Mouse (Mus musculus) brain, embryonic 18.5 days (tissue): ENCODE measurements around the gene Aim2.
A peak's percentile ranks its signal among the peaks of the same experiment; 100 is the strongest.

Experiments
- DNase-seq: peaks from one replicate; pipeline ENCODE4 v3.0.0-alpha.2; 2012; ENCODE audit warnings: low read depth, low spot score

The Aim2 gene

DNA sequence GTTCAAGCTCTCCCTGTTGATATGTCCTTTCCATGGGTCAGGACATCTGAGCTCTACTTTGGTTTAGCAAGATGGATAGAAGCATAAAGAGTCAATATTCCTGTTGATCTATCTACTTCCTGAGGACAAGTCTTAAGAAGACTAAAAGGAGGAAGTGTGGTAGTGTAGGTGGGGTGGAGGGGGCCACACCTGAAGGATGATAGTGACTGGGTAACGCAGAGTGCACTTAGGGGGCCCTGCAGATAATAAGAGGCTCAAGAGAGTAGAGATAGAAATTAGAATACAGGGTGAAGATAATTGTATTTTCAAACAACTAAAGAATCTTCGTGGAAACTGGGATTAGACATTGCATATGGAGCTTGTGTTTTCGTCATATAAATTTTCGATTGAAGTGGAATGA, 5.6 kb upstream of the Aim2 start:
- no peak for DNase-seq

DNA sequence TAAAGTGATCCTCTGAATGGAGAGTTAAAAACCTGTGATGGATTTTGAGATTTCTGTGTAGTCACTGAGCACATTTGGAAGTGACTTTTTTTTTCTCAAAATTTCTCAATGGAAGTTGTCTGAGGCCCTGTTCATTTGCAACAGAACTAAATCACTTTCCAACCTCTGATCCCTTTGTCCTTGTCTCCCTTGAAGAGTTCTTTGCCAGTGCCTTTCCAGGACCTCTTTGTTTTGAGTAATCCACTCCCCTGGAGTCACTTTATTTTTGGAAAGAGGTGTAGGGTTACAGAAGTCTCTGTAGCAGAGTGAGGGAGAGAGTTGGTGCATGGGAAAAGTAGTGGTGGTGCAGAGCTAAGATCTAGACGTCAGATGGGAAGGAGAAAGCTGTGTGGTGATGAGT, 2.2 kb upstream of the Aim2 start:
- DNase-seq = no peak

DNA sequence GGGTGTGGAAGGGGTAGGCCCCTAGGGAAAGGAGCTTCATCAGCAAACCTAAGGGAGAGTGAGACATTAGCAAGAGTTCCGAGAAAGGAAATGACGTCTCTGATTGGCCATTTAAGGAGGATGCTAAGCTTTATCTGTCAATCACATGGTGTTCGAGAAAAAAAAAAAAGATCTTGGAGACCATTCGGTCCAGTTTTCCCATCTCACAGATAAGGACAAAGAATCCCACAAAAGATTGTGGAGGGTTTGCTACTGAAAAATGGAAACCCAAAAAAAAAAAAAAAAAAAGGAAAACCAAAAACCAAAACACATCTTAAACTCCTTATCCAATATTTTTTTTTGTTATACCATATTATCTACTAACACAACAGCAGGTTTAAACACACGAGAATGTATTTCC, 1.5 kb upstream of the Aim2 start:
- DNase-seq = no peak

DNA sequence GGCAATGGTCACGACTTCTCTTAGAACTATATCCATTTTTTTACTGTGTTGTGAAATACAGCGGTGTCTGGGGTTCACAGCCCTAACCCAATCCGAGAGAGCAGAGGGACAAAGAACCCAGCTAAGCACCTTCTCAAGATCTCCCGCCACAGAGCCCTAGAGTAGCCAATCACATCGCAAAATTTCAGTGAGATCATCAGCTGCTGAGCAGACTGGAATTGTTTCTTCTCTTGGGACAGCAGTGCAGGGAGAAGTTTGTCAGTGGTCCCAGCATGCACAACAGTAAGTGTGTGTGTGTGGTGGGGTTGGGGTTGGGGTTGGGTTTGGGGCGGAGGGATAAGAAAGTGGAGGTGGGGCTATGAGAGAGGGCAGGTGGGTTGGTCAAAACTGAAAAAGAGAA, 733 bp upstream of the Aim2 start:
- DNase-seq = peak; percentile 30

- no peak for DNase-seq
These were observed 4.6 kb downstream of the Aim2 start for GRCm38 (mm10) chr1:173355107-173355846.

DNA sequence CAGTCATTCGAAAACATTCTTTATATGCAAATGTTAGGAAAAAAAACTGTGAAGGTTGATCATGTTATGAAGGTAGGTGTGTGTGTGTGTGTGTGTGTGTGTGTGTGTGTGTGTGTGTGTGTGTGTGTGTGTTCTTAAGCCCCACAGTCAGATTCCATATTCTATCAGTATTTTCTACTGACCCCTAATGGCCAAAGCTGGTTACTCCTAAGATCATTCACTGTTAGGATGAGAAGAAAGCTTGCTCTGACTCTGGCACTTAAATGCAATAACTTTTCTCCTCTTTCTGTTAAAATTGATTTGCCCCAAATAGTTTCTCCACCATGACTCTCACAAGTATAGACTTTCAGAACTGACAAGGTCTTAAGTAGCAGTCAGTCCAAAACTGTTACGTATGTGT, 6.0 kb downstream of the Aim2 start:
- DNase-seq = no peak

DNA sequence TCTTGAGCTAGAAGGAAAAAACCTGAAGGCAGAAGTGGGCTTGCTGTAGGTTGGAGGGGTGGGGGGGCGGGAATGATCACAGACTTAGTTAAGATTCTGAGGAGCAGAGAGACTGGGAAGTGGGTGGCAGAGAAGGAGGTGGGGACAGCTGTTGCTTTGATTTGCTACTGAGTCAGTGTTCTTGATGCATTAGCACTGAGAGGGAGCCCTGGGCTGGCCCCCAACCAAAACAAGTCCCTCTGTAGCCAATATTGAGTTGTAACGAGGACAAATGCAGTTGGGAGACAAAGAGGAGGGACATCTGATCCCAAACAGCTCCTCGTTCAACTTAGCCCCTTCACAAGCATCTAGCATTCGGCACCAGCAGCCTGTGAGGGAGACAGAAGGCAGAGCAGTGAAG, 7.1 kb downstream of the Aim2 start:
- DNase-seq = no peak

- no peak for DNase-seq
These were observed 9.1 kb downstream of the Aim2 start for GRCm38 (mm10) chr1:173359590-173360290.

- DNase-seq = no peak
These were observed 11.0 kb downstream of the Aim2 start for GRCm38 (mm10) chr1:173361651-173362050.

- DNase-seq = no peak
These were observed 12.8 kb downstream of the Aim2 start for GRCm38 (mm10) chr1:173363436-173363835.

- no peak for DNase-seq
These were observed 13.6 kb downstream of the Aim2 start for GRCm38 (mm10) chr1:173364125-173364800.

- no peak for DNase-seq
These were observed 15.3 kb downstream of the Aim2 start for GRCm38 (mm10) chr1:173365970-173366409.

DNA sequence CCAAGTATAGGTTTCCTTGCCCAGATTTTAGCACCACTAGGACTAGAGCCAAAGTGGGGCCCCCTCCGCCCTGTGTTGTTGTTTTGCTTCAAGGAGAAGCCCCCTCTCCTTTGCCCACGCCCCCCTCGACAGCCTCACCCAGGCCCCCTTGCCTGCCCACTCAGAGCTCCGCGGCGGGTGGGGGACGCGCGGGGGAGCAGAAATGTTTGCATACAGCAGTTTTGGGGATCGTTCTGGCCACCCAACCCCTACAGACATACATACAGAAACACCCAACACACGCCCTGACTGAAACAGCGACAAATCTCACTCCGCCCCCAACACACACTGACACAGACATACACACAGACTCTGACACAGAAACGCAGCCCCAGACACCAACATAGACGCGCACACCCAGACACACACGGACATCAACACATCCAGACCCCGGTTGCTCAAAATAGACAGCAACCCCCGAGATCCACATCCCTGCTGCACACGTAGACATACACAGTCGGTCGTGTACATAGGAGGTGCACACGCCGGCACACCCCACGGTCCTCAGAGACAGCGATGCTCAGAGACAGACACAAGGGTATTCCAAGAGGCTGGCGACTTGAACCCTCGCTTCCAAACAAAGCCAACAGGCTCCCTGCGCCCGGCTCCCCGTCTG, 16.1 kb downstream of the Aim2 start:
- DNase-seq = no peak

DNA sequence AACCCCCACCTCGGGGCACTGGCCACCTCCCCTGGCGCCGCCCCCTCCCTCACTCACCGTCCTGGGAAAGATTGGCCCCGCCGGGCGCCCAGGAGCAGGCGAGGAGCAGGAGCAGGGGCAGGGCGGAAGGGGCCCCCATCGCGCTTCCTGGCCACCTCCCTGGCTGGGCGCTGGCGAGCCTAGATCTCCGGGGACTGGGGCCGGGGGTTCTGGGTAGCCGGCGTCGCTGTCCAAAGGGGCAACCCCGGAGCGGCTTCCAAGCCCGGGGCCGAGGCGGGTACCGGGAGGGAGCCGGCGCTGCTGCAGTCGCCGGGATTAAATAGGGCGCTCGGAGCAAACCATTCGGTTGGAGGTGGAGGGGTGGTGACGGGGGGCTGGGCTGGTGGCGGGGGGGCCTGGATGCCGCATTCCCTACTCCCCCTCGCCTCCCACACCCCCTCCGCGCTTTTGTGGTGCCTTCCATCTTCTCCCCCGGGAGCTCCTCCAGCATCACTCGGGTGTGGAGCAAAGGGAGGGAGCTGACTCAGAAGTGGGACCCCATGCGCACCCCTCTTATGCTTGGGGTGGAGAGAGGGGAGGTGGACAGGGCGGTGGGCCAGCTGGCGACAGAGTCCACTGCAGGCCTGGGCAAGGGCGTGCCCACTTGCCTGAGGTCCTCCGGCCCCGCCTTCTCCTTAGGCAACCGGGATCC, 16.8 kb downstream of the Aim2 start, which contains the start of gene Cadm3:
Gene Cadm3, minus strand, starts transcription at position 340 of the 691 bp plus-strand sequence.
- DNase-seq = peak; percentile 72

GRCm38 (mm10) chr1:173369611-173370010, 18.9 kb downstream of the Aim2 start:
- DNase-seq = no peak

GRCm38 (mm10) chr1:173370456-173370855, 19.8 kb downstream of the Aim2 start:
- DNase-seq = no peak

DNA sequence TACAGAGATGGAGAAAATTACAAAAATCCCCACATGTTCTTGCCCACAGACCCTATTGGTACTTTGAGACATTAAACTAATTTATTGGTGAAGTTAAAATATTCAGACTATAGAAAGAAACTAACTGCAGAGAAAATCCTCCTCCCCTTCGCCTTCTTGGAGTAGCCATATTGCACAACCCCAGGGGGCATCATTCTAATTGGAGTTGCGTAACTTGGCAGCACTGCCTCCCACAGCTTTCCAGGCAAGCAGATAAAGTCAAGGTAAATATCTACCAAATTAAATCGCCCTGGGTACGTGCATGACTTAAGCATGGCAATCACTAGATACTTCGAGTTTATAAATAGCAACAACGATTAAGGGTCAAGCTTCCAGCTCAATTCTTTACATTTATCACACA, 20.9 kb downstream of the Aim2 start:
- no peak for DNase-seq

DNA sequence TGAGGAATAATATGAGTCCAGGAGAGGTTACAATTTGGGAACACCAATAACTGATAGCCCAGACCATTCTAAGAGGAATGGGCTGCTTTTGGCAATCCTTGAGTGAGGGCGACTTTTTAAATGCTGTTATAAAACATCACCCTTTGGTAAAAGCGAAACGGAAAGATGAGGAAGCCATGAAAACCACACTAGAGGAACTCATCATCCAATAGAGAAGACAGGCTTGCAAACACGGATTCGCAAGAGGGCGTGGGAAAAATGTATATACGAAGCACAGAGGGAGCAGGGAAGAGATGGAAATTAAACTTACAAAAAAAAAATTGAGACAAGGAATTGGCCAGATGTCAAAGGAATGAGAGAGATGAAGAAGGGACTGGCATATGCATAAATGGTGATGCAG, 23.3 kb downstream of the Aim2 start:
- DNase-seq = no peak

DNA sequence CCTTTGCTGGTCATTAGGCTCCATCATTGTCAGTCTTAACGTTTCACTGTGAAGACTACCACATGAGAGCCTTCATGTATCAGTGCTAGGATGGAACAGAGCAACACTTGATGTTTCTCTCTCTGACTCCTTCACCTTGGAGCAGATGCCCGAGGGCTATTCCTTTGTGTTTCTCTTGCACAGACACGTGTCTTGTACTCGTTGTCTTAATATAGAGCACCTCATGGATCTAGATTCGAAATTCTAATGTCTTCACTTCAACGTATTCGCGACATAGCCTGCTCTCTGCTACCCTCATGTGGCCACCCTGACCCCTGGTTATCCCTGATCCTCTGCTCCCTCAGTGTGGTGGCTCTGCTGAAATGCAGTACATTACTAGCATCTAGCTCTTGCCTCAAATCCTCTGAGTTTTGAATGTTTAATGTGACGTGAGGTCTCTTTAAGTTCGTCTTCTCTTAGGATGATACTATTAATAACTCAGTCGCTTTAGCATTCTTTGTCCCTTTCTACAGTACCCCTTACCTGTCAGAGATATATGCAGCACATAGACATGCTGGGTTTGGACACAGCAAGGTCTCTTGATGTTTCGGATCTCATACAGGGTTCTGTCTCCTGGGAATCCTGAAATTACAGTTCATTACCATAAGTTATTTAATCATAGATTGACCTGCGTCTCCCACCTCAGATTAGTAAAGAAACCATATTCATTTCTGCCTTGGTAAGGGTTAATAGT, 26.9 kb downstream of the Aim2 start:
- peak; percentile 57 for DNase-seq

- no peak for DNase-seq
These were observed 30.8 kb downstream of the Aim2 start for GRCm38 (mm10) chr1:173381436-173381835.

DNA sequence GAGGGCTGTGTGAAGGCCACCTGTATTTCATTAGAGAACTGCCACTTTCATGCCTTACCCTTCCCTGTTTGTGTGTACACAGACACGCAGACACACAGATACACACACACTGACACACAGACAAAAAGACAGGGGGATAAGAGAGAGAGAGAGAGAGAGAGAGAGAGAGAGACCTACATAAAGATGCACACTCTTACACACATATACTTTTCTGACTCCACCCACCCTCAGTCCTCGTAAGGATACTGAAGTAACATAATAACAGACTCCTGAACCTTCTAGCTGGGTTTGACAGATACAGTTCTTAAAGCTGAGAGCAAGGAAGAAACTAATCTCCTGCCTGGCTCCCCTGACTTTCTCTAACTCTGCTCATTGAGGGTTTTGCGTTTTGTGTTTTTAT, 38.8 kb downstream of the Aim2 start:
- no peak for DNase-seq
